Mouse (Mus musculus) lung, adult 2 months (tissue): ENCODE data around the gene Smyd3.

Experiments used
- CTCF ChIP-seq: fragments of 200-500 bp; IDR thresholded peaks from 2 replicates; pipeline ENCODE4 v1.5.1; 2011; ENCODE audit warnings: mild to moderate bottlenecking, low read length, control low read depth; ENCODE audit not compliant: insufficient read depth
- POLR2A ChIP-seq: fragments of 200-500 bp; IDR thresholded peaks from 2 replicates; pipeline ENCODE4 v1.6.1; 2011; ENCODE audit warnings: low read depth, mild to moderate bottlenecking, control low read depth, low read length, borderline replicate concordance; ENCODE audit errors: extremely low read depth

GRCm38 (mm10) chr1:179243554-179243953 is 274.3 kb downstream of the Smyd3 start:
- TF ChIP-seq CTCF: no peak
- TF ChIP-seq POLR2A: no peak
